Mouse (Mus musculus): ENCODE data around the gene Jmjd6. TPM values are rescaled to one million over a fixed set of nuclear protein-coding genes. Genes with fewer than 3 reads are reported as not detected.
"Not testable (repeated sequence)": the region's sequence is repeated elsewhere in the genome, so short reads cannot be mapped to it uniquely, and the experiment has no call there.

Gene Jmjd6
- total RNA-seq, 2 experiments from 2014 or later: 20.6 to 22.1 TPM

DNA sequence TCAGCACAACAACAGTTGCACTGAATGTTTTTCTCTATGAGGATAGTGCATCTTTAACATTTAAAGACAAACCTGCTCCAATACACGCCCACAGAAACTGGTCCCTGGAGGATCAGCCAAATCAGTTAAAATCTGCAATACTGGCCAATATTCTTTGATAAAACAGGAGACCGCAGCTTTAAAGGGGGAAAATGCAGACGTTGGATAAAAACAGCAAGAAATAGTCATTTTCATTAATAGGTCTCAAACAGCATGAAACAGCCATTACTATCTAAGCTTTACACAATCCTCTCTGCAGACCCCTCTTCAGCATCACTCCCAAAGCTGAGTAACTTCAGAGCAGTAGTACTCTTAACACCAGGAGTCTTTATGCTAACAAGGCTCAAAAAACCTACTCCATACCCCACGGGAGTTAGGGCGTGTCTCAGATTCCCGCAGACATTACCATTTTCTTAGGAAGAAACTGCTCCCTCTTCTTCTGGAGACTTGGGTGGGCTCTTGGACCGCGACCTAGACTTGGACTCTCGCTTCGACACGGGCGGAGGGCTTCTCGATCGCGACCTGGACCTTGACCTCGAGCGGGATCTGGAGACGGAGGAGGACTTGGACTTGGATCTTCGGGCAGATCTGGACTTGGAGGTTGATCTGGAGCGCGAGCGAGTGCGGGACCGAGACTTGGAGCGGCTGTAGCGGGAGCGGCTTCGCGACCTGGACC lies 8.5 kb upstream of the Jmjd6 start:
- no peak for DNase-seq

- DNase-seq: no peak
Observed at GRCm38 (mm10) chr11:116850833-116851477, 7.7 kb upstream of the Jmjd6 start.

- no peak for DNase-seq
Observed at GRCm38 (mm10) chr11:116850085-116850484, 6.8 kb upstream of the Jmjd6 start.

DNA sequence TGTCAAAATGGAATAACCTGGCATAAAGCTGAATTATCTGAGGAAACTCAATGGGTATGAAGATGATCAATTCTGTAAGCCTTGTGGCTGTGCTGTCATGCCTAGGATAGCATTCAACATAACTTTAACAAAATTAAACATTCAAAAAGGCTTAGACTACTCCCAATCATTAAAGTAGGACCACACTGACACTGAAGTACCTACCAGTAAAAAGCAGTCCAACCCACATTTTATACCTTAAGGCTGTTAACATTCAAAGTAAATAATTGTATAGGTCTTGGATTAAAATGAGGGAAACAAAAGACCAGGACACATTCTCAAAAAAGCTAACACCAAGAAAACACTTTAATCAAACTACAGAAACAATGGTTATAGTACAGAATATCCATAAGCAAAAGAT lies 6.3 kb upstream of the Jmjd6 start:
- no peak for DNase-seq

- DNase-seq: not testable (repeated sequence)
Observed at GRCm38 (mm10) chr11:116848877-116849178, 5.6 kb upstream of the Jmjd6 start.

- DNase-seq: no peak
Observed at GRCm38 (mm10) chr11:116848086-116848876, 5.0 kb upstream of the Jmjd6 start.

DNA sequence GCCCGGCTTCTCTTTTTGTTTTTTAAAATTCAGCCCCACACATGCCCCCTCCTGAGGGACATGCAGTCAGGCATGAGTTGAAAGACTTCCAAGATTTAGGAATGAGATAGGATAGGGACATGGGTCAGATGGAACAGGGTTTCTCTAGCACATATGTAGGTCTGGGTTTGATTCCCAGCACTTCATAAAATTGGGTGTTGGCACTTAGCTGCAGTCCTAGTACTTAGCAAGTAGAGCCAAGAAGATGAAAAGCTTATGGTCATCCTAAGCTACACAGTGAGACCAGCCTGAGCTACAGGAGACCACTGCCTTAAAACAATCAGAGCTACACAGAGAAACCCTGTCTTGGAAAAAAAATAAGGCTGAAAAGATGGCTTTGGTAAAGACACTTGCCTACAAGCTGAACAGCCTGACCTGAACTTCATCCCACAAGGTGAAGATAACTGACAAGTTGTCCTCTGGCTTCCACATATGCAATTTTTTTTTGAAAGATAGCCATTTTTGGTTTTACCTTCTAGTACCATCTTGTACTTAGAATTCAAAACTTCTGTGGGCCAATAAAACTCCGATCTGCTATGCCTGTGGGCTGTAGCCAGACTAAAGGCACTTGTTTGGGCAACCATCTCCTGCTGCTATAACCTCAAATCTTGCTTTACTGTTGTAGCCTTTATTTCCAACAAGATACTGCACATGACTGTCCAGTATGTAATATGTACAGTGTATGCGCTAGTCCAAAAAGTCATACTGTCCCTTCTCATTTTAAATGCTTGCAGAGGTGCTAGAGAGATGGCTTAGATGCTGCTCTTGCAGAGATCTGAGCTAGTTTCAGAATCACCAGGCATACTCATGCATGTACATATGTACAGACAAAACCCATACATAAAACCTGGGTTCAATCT lies 4.2 kb upstream of the Jmjd6 start:
- DNase-seq: no peak

DNA sequence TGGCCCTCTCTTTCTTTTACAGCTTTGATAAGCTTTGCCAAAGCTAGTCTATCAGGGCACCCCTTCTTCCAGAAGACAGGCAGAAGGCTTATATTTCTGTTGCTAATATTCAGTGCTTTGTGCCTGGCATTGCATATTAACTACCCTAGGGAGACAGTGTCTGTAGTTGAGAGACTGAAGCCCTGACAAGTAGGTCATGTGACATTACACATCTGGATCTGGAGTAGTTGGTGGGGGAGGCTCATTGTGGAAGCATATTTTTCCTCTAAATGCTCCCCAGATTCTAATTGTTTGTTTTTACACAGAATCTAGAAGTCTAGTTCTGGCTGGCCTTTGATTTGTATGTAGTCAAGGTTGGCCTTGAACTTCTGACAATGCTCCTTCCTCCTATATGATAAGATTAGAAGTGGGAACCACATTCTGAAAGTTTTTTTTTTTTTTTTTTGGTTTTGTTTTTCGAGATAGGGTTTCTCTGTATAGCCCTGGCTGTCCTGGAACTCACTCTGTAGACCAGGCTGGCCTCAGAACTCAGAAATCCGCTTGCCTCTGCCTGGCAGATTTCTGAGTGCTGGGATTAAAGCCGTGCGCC lies 3.4 kb upstream of the Jmjd6 start:
- no peak for DNase-seq

GRCm38 (mm10) chr11:116842531-116843260 lies 553 bp downstream of the Jmjd6 start:
- DNase-seq: peak; percentile 76

GRCm38 (mm10) chr11:116840748-116841147 lies 2.5 kb downstream of the Jmjd6 start:
- DNase-seq: no peak

DNA sequence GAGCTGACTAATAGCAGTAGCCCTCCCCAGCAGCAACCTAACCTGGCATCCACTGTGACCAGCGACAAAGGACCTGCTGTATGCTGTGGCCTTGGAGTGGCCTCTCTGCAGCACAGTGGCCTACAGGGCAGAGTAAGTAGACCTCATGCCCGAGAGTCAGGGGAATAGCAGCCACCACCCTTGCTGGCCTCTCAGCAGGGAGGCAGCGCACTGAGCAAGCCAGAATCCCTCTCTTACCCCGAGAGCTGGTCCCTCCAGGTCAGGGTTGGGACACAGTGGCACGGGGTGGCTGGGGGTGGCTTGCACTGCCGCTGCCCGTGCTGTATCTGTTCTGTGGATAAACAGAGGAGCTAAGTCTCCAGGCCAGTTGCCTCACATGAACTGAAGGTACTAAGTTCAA lies 3.6 kb downstream of the Jmjd6 start:
- no peak for DNase-seq

- peak; percentile 63 for DNase-seq
Observed at GRCm38 (mm10) chr11:116838936-116839335, 4.3 kb downstream of the Jmjd6 start.

DNA sequence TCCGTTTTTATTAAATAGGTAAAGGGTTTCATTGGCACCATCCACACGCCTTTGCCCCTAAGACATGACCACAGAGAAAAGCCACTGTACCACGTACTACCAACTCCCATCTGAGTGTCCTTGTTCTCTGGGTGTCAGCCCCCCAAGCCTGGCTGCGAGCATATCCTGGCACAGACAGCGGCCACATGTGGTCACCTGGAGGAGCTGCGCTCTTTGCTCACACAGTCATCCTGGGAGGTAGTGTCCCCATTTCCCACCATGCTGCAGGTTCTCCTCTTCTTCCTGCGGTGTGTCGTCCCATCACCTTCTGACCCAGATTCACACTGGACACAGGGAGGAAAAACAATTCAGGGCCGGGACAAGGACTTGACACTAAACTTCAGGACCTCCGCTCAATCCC lies 5.8 kb downstream of the Jmjd6 start:
- no peak for DNase-seq

- no peak for DNase-seq
Observed at GRCm38 (mm10) chr11:116836283-116836682, 7.0 kb downstream of the Jmjd6 start.

- no peak for DNase-seq
Observed at GRCm38 (mm10) chr11:116834954-116835353, 8.3 kb downstream of the Jmjd6 start.

- DNase-seq: no peak
Observed at GRCm38 (mm10) chr11:116832172-116832685, 11.0 kb downstream of the Jmjd6 start.

GRCm38 (mm10) chr11:116827534-116828165 lies 15.6 kb downstream of the Jmjd6 start, which contains the start of gene Mxra7:
Gene Mxra7 (minus strand): TSS chr11:116828046.
- peak; percentile 83 for DNase-seq

DNA sequence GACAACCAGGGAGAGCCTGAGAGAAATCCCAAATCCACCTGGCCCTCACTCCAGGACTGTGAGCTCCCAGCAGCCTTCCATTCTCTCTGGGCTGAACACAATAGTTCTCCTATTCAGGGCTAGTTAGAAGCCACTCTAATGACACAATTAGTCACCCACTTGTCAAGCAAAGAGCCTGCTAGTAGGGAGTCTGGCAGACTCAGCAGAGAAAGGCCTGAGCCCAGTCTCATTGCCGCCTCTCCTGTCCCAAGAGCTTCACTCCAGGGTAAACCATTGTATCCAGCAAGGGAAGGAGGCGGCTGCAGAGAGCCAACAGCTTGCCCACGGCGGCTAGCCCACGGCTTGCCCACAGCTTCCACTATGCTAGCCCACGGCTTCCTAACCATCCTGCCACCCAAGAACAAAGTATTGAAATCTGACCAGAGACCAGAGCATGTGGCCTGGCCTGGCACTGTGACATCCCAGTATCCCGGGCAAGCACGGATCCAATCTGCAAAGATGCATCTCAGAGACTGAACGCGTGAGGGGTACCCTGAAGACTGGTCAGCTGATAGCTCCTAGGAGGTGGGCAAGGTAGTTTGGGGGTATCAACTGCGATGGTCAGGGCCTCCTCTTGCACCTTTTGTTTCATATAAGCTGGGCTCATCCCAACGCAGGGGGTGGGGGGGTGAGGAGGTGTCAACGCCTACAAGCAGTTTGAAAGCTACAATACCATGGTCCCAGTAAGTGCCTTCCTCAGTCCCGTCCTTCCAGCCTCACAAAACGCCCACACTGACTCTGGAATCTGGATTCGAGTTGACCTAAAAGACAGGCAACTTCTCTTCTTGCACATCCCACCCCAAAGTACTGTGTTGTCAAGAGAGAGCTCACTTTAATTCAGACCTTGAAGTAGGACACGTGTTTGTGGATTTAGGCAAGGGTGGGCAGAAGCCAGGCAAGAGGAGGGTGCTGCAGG lies 16.4 kb downstream of the Jmjd6 start:
- DNase-seq: no peak

DNA sequence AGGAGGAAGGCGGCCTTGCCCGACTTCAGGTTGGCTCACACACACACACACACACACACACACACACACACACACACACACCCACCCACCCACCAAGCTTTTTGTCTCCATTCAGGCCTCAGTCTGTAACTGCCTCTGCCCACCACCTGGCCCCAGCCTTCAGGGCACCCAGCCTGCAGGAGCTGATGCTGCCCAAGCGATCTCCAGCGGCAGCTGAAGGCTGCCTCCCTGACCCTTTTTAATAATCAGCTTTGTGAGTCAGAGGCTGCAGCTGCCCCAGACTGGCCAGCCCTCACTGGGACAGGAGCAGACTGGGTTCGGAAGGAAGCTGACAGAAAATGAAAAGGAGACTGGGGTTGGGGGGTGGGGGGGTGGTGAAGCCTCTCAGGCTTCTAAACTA lies 18.0 kb downstream of the Jmjd6 start:
- DNase-seq: peak; percentile 53

All from gastrocnemius, postnatal 25 days (tissue).